Mouse (Mus musculus) heart, embryonic 13.5 days (tissue): ENCODE data around the gene Smo. TPM values are rescaled to one million over a fixed set of nuclear protein-coding genes. Genes with fewer than 3 reads are reported as not detected.

ENCODE experiments used
- ATAC-seq: fragments of 200-750 bp; cut with Nextera tagmentation; 2 replicates; pipeline ENCODE4 v1.8.0; 2017; ENCODE audit warnings: moderate TSS enrichment; ENCODE audit not compliant: insufficient number of reproducible peaks, low FRiP score, low TSS enrichment; ENCODE audit errors: extremely low read depth
- H3K27ac ChIP-seq: fragments of 300-500 bp; sonication (generic); replicated peaks from 2 replicates; pipeline ENCODE4 v1.5.1; 2015; ENCODE audit warnings: moderate library complexity, mild to moderate bottlenecking, inconsistent platforms
- H3K27me3 ChIP-seq: fragments of 300-500 bp; sonication (generic); replicated peaks from 2 replicates; pipeline ENCODE4 v1.6.1; 2015; ENCODE audit warnings: mild to moderate bottlenecking, inconsistent platforms
- H3K36me3 ChIP-seq: fragments of 300-500 bp; sonication (generic); 2 replicates; pipeline ENCODE4 v1.6.1; 2015; ENCODE audit warnings: mild to moderate bottlenecking, inconsistent platforms
- H3K4me1 ChIP-seq: fragments of 300-500 bp; sonication (generic); 2 replicates; pipeline ENCODE4 v1.6.1; 2015; ENCODE audit warnings: inconsistent platforms
- H3K4me2 ChIP-seq: fragments of 300-500 bp; sonication (generic); 2 replicates; pipeline ENCODE4 v1.6.1; 2015; ENCODE audit warnings: inconsistent platforms, mild to moderate bottlenecking, moderate library complexity
- H3K4me3 ChIP-seq: fragments of 300-500 bp; sonication (generic); 2 replicates; pipeline ENCODE4 v1.5.1; 2015; ENCODE audit warnings: moderate library complexity, mild to moderate bottlenecking, inconsistent platforms
- H3K9ac ChIP-seq: fragments of 300-500 bp; sonication (generic); 2 replicates; pipeline ENCODE4 v1.6.1; 2015; ENCODE audit warnings: inconsistent platforms, mild to moderate bottlenecking, moderate library complexity
- H3K9me3 ChIP-seq: fragments of 300-500 bp; sonication (generic); 2 replicates; pipeline ENCODE4 v1.6.1; 2016; ENCODE audit warnings: inconsistent platforms
- WGBS: fragments of 180-500 bp; shearing (Covaris S2); methylation state at CpG from one replicate; pipeline ENCODE4 v1.1.7; 2015; ENCODE audit warnings: mixed read lengths; 5-methylcytosine and 5-hydroxymethylcytosine counted together
- polyA plus RNA-seq: library from polyadenylated mRNA; unstranded; fragments of >200 nt; fragmentation: Nextera tagmentation; extraction: Ambion mirVana; gene quantifications from 2 replicates; pipeline ENCODE4 v1.2.1, GENCODE M21; 2015

The Smo gene
- polyA plus RNA-seq, 1 experiment from 2014 or later = 16.4 TPM

GRCm38 (mm10) chr6:29780082-29780481 lies 44.8 kb downstream of the Smo start:
- H3K36me3 ChIP-seq = no peaks in the 10 kb centered on the region
- H3K4me2 ChIP-seq = no peak overlapping the region
- no peak for ATAC-seq
- no peak overlapping the region for H3K4me3 ChIP-seq
- H3K4me1 ChIP-seq = peaks cover 14% of the 10 kb centered on the region; the same call in 1 of the 2 replicates
- no peaks in the 10 kb centered on the region for H3K27me3 ChIP-seq
- H3K9ac ChIP-seq = no peak overlapping the region
- H3K27ac ChIP-seq = no peak overlapping the region
- H3K9me3 ChIP-seq = no peaks in the 10 kb centered on the region

- H3K9me3 ChIP-seq = no peaks in the 10 kb centered on the region
- no peak overlapping the region for H3K4me3 ChIP-seq
- WGBS = 90% methylated on average over 2 of the region's 2 CpGs
- H3K36me3 ChIP-seq = no peaks in the 10 kb centered on the region
- no peak overlapping the region for H3K9ac ChIP-seq
- no peak overlapping the region for H3K27ac ChIP-seq
- peaks cover 13% of the 10 kb centered on the region; the same call in 1 of the 2 replicates for H3K4me1 ChIP-seq
- H3K27me3 ChIP-seq = no peaks in the 10 kb centered on the region
- H3K4me2 ChIP-seq = no peak overlapping the region
- no peak for ATAC-seq
These were observed 45.3 kb downstream of the Smo start for GRCm38 (mm10) chr6:29780571-29780970.

- Histone ChIP-seq H3K27ac (no peak overlapping the region), H3K4me3 (no peak overlapping the region), H3K9me3 (no peaks in the 10 kb centered on the region), H3K9ac (no peak overlapping the region), H3K36me3 (no peaks in the 10 kb centered on the region), H3K4me1 (peaks cover 2% of the 10 kb centered on the region; the same call in 1 of the 2 replicates), H3K4me2 (no peak overlapping the region), H3K27me3 (no peaks in the 10 kb centered on the region)
- ATAC-seq = no peak
- 67% methylated on average over 1 of the region's 1 CpGs for WGBS
These were observed 46.9 kb downstream of the Smo start for GRCm38 (mm10) chr6:29782239-29782638.

- H3K36me3 ChIP-seq = no peaks in the 10 kb centered on the region
- WGBS = 88% methylated on average over 6 of the region's 6 CpGs
- no peaks in the 10 kb centered on the region for H3K27me3 ChIP-seq
- H3K9me3 ChIP-seq = no peaks in the 10 kb centered on the region
- no peak overlapping the region for H3K4me2 ChIP-seq
- H3K9ac ChIP-seq = no peak overlapping the region
- ATAC-seq = no peak
- no peak overlapping the region for H3K4me3 ChIP-seq
- H3K4me1 ChIP-seq = peaks cover 2% of the 10 kb centered on the region; the same call in 1 of the 2 replicates
- H3K27ac ChIP-seq = no peak overlapping the region
These were observed 48.7 kb downstream of the Smo start for GRCm38 (mm10) chr6:29783960-29784359.

GRCm38 (mm10) chr6:29784413-29785021 lies 49.2 kb downstream of the Smo start:
- Histone ChIP-seq H3K9me3 (no peaks in the 10 kb centered on the region), H3K27me3 (no peaks in the 10 kb centered on the region), H3K36me3 (no peaks in the 10 kb centered on the region), H3K4me1 (peaks cover 2% of the 10 kb centered on the region; the same call in 1 of the 2 replicates), H3K9ac (no peak overlapping the region), H3K4me2 (no peak overlapping the region), H3K27ac (no peak overlapping the region), H3K4me3 (no peak overlapping the region)
- 78% methylated on average over 3 of the region's 3 CpGs for WGBS
- no peak for ATAC-seq

- ATAC-seq = no peak
- 77% methylated on average over 5 of the region's 5 CpGs for WGBS
- Histone ChIP-seq H3K4me3 (no peak overlapping the region), H3K4me1 (peaks cover 2% of the 10 kb centered on the region; the same call in 1 of the 2 replicates), H3K27me3 (no peaks in the 10 kb centered on the region), H3K9me3 (no peaks in the 10 kb centered on the region), H3K27ac (no peak overlapping the region), H3K36me3 (no peaks in the 10 kb centered on the region), H3K9ac (no peak overlapping the region), H3K4me2 (no peak overlapping the region)
These were observed 50.5 kb downstream of the Smo start for GRCm38 (mm10) chr6:29785759-29786158.

GRCm38 (mm10) chr6:29788779-29789350 lies 53.6 kb downstream of the Smo start:
- H3K9me3 ChIP-seq = no peaks in the 10 kb centered on the region
- no peak overlapping the region for H3K9ac ChIP-seq
- H3K4me1 ChIP-seq = peaks cover 2% of the 10 kb centered on the region; the same call in 1 of the 2 replicates
- H3K27ac ChIP-seq = no peak overlapping the region
- WGBS = 71% methylated on average over 3 of the region's 3 CpGs
- no peak for ATAC-seq
- H3K4me2 ChIP-seq = no peak overlapping the region
- H3K27me3 ChIP-seq = no peaks in the 10 kb centered on the region
- no peaks in the 10 kb centered on the region for H3K36me3 ChIP-seq
- no peak overlapping the region for H3K4me3 ChIP-seq

GRCm38 (mm10) chr6:29790014-29790698 lies 54.9 kb downstream of the Smo start:
- no peak overlapping the region for H3K4me3 ChIP-seq
- no peak for ATAC-seq
- no peaks in the 10 kb centered on the region for H3K9me3 ChIP-seq
- no peak overlapping the region for H3K9ac ChIP-seq
- H3K27me3 ChIP-seq = no peaks in the 10 kb centered on the region
- no peak overlapping the region for H3K4me2 ChIP-seq
- 71% methylated on average over 3 of the region's 3 CpGs for WGBS
- H3K27ac ChIP-seq = no peak overlapping the region
- H3K36me3 ChIP-seq = no peaks in the 10 kb centered on the region
- H3K4me1 ChIP-seq = no peaks in the 10 kb centered on the region

- no peak for ATAC-seq
- no peaks in the 10 kb centered on the region for H3K9me3 ChIP-seq
- H3K4me1 ChIP-seq = no peaks in the 10 kb centered on the region
- H3K4me3 ChIP-seq = no peak overlapping the region
- H3K36me3 ChIP-seq = no peaks in the 10 kb centered on the region
- no peak overlapping the region for H3K4me2 ChIP-seq
- 66% methylated on average over 1 of the region's 1 CpGs for WGBS
- no peak overlapping the region for H3K27ac ChIP-seq
- no peak overlapping the region for H3K9ac ChIP-seq
- no peaks in the 10 kb centered on the region for H3K27me3 ChIP-seq
These were observed 58.2 kb downstream of the Smo start for GRCm38 (mm10) chr6:29793520-29793919.

- ATAC-seq = no peak
- H3K9me3 ChIP-seq = no peaks in the 10 kb centered on the region
- no peaks in the 10 kb centered on the region for H3K4me1 ChIP-seq
- H3K4me2 ChIP-seq = no peak overlapping the region
- H3K9ac ChIP-seq = no peak overlapping the region
- no peak overlapping the region for H3K4me3 ChIP-seq
- WGBS = 80% methylated on average over 6 of the region's 6 CpGs
- no peaks in the 10 kb centered on the region for H3K27me3 ChIP-seq
- no peak overlapping the region for H3K27ac ChIP-seq
- no peaks in the 10 kb centered on the region for H3K36me3 ChIP-seq
These were observed 59.3 kb downstream of the Smo start for GRCm38 (mm10) chr6:29794582-29794981.

- no peak for ATAC-seq
These were observed 67.7 kb downstream of the Smo start for GRCm38 (mm10) chr6:29802979-29803378.

More at GRCm38 (mm10) chr6:29802979-29803378, 67.7 kb downstream of the Smo start:
- Histone ChIP-seq H3K4me3 (no peak overlapping the region), H3K9me3 (no peaks in the 10 kb centered on the region), H3K4me2 (no peak overlapping the region), H3K27me3 (no peaks in the 10 kb centered on the region), H3K36me3 (no peaks in the 10 kb centered on the region), H3K27ac (no peak overlapping the region), H3K4me1 (no peaks in the 10 kb centered on the region), H3K9ac (no peak overlapping the region)
- 75% methylated on average over 1 of the region's 1 CpGs for WGBS
